Mouse (Mus musculus) cerebellum, adult 18-20 months (tissue): ENCODE measurements around the gene Vps29.

Experiments
- DNase-seq, 2 experiments: peaks; one replicate each; pipeline ENCODE4 v3.0.0; 2021

Vps29 gene

DNA sequence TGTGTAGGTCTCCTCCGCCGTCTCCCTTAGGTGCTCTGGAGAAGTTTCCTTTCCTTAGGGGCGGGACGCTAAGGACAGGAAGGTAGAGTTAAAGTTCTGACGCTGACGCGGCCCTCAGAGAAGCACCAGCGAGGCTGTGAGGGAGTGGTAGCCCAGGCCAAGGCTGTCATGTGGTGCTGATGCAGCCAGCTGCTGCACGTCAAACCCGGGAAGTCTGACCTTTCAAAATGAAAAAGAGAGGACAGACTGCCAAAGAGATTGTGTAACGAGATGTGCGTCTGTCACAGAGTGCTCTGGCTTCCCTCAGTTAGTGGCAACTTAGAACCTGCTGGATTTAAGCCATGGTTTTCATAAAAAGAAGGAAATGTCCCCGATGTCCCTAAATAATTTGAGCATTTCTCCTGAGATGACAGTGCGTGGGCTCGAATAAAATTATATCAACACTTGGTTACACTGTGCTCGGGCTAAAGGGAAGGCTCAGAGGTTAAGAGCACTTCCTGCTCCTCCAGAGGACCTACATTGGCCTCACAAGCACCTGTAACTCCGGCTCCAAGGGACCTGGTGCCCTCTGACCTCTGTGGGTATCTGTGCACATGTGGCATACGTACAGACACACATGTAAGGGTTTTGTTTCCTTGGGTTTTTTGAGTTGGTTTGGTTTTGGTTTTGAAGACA lies 46.6 kb downstream of the Vps29 start:
- DNase-seq: no peak

DNA sequence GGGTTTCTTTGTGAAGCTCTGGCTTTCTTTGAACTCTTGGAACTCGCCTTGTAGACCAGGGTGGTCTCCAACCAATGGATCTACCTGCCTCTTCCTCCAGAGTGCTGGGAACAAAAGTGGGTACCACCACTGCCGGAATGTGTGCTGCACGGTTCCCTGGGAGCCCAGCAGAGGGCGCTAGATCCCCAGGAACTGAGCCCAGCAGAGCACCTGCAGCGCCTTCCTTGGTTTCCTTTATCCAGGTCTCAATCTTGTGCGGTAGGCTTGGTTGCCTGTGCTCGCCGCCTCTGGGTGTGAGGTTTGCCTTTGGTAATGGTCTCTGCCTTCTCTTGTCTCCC lies 47.1 kb downstream of the Vps29 start:
- peak; percentile 80 to 85 for DNase-seq

DNA sequence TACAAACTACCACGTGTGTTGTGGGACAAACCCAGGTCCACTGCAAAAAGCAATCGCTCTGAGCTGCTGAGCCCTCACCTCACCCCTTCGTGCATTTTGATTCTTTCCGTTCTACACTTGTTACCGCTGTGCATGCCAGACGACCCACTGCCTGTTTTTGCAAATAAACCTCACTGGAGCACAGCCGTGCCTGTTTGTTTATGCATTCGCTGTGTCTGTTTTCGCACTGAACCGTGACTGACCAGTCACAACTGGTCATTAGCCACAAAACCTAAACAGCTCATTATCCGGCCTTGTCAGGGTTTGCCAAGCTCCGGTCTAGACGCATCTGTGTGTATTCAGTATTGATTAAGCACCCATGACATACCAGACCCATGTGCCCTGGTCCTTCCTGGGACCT lies 48.0 kb downstream of the Vps29 start:
- DNase-seq: no peak

DNA sequence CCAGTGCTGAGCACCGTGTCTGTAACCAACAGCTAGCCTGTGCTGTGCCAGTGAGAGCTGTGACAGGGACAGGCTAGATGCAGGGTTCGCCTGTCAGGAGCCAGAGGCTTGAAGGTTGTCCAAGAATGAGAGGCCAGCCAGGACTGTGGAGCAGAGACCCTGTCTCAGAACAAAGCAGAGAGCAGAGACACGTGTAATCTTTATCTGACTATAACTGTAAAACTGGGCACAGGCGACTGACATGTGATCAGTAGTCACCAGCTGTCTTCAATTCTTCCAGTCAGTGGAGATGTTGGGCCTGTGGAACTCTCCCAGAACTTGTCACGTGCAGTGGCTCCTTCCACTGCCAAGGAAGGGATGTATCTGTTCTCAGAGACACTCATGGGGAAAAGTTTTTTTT lies 48.6 kb downstream of the Vps29 start:
- DNase-seq: peak in 1 of 2 experiments; percentile 36

DNA sequence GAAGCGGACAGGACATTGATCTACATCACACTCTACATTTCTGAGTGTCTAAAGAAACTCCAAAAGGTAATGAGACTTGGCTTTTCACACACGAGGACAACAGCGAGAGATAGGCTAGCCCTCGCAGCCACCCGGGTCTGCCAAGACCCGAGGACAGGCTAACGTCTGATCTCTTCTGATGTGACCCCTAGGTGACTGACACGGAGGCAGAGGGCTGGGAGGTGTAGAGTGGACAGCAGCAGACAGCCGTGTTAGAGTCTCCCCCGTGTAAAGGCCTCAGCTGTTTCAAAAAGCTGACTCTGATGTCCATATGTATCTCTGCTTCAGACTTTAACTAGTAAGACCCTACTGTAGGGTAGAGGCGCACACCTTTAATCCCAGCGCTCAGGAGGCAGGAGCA lies 49.2 kb downstream of the Vps29 start:
- DNase-seq: no peak

DNA sequence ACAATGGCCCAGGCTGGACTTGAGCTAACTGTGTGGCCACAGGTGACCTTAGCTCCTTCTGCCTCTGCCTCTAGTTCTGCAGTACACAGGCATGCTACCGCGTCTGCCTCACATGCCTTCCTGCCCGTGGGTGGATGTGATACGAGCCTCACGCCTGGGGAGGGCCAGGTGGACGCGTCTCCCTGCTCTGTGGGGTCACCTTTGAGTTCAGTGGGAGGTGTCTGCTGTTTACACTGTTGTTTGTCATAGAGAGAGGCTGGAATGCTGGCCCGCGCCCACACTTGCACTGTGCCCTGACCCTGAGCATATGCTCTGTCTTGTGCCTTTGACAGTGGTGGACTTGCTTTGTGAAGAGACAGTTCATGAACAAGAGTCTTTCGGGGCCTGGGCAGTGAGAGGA lies 51.4 kb downstream of the Vps29 start:
- no peak for DNase-seq

DNA sequence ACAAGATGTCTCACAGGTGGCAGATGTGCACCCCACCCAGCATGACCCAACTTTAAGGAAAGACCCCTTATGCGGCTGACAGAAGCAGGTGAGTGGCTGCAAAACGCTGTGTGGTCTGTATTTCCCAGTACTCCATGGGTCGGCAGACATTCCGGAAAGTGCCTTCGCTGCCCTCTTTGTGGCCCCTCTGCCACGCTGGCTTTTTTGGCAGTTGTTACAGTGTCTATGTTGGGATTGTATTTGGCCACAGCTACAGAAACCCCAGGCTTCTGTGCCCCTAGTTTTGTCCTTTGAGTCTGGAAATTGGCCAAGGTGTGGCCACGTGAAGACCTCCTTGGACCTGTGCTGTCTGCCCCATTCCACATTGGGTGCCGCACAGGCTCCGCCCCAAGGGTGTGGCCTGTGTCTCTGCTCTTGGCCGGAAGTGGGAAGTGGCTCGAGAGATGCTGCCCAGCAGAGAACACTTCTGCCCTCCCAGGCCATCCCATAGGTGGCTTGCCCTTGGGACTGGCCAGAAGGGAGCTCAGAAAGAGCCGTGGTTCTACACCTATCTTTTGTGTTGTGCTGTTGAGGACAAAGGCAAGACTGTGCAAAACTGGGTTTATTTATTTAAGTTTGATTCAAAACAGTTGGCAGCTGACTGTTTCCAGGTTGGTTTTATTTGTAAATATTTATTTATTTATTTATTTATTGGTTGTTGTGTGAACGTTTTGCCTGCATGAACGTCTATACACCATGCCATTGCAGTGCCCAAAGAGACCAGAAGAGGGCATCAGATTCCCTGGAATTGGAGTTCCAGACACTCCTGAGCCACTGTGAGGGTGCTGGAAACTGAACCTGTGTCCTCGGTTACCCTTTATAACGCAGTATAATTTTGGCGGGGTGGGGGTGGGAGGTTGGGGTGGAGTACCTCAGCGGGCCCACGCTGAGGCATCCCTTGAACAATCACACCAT lies 55.8 kb downstream of the Vps29 start:
- DNase-seq: no peak

DNA sequence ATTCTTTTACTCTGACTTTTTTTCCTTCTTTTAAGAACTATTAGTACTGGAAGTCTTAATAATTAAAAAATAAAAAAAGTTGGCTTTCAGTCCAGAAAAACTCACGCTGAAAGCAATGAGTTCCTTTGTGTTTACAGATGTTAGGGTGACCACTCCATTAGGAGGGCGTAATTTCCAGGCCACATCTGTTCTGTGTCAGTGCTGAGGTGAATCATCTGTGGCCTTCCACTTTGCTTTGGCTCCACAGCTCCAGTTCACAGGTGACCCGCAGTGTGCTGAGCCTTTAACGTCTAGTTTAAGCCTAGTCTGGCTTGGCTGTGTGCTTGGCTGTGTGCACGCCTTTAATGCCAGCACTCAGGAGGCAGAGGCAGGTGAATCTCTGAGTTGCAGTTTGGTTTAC lies 57.7 kb downstream of the Vps29 start:
- no peak for DNase-seq

DNA sequence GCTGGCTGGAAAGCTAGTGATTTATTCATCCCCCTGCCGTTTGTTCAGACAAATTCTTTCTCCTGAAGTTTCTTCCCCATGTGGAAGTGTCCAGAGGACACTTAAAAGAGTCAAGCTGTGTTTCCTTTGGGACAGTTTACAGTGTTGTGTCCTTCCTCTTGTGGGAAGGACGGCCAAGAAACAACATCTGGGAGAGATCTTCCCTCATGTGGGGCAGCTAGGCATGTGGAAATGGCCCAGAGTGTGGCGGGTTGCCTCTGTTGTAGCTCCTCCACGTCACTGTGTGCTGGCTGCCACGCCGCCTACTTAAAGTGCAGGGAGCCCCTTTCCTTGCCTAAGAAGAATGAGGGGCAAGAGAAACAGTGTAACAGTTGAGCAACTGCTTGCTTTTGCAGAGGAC lies 58.7 kb downstream of the Vps29 start:
- DNase-seq: no peak

DNA sequence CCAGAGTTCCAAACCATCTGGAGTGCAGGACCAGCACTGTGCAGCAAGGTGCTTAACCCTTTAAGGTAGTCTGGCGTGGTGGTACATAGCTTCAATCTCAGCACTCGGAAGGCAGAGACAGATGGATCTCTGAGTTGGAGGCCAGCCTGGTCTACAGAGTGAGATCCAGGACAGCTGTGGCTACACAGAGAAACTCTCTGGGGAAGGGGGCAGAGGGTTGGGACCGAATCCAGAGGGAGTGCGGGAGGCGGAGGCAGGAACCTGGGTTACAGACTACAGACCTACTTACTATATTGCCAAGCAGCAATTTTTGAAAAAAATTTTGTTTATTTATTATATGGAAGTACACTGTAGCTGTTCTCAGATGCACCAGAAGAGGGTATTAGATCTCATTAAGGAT lies 60.2 kb downstream of the Vps29 start:
- no peak for DNase-seq
